Mouse (Mus musculus) liver, embryonic 11.5 days (tissue): ENCODE measurements around the gene Tex30. TPM values are rescaled to one million over a fixed set of nuclear protein-coding genes. Genes with fewer than 3 reads are reported as not detected.
A peak's percentile ranks its signal among the peaks of the same experiment; 100 is the strongest.

Experiments
- ATAC-seq: fragments of 200-750 bp; cut with Nextera tagmentation; replicated peaks from 2 replicates; pipeline ENCODE4 v1.8.0; 2017; ENCODE audit warnings: moderate number of reproducible peaks, mild to moderate bottlenecking, moderate TSS enrichment, moderate library complexity; ENCODE audit not compliant: low FRiP score
- DNase-seq: peaks from one replicate; pipeline ENCODE4 v3.0.0-alpha.2; 2017; ENCODE audit warnings: low spot score
- H3K27ac ChIP-seq: fragments of 300-500 bp; sonication (generic); 2 replicates; pipeline ENCODE4 v1.5.1; 2014; ENCODE audit warnings: mild to moderate bottlenecking, low read depth, low read length, control low read depth
- H3K27me3 ChIP-seq: fragments of 300-500 bp; sonication (generic); replicated peaks from 2 replicates; pipeline ENCODE4 v1.6.1; 2014; ENCODE audit warnings: low read length, mixed read lengths; ENCODE audit not compliant: control insufficient read depth, insufficient read depth
- H3K36me3 ChIP-seq: fragments of 300-500 bp; sonication (generic); 2 replicates; pipeline ENCODE4 v1.6.1; 2014; ENCODE audit warnings: mild to moderate bottlenecking, low read length, moderate library complexity, mixed read lengths; ENCODE audit not compliant: control insufficient read depth, insufficient read depth
- H3K4me1 ChIP-seq: fragments of 300-500 bp; sonication (generic); replicated peaks from 2 replicates; pipeline ENCODE4 v1.6.1; 2014; ENCODE audit warnings: low read length, mixed read lengths; ENCODE audit not compliant: control insufficient read depth, insufficient read depth
- H3K4me2 ChIP-seq: fragments of 300-500 bp; sonication (generic); 2 replicates; pipeline ENCODE4 v1.6.1; 2014; ENCODE audit warnings: mild to moderate bottlenecking, control low read depth, moderate library complexity
- H3K4me3 ChIP-seq: fragments of 300-500 bp; sonication (generic); 2 replicates; pipeline ENCODE4 v1.5.1; 2014; ENCODE audit warnings: low read depth, low read length, control low read depth
- H3K9ac ChIP-seq: fragments of 300-500 bp; sonication (generic); 2 replicates; pipeline ENCODE4 v1.6.1; 2014; ENCODE audit warnings: low read depth, low read length, control low read depth
- H3K9me3 ChIP-seq: fragments of 300-500 bp; sonication (generic); 2 replicates; pipeline ENCODE4 v1.6.1; 2016; ENCODE audit warnings: low read length, inconsistent platforms, mixed read lengths; ENCODE audit not compliant: control insufficient read depth
- WGBS: fragments of 180-500 bp; shearing (Covaris S2); extraction: QIAGEN DNeasy Blood & Tissue Kit; methylation state at CpG from one replicate; pipeline ENCODE4 v1.1.7; 2014; 5-methylcytosine and 5-hydroxymethylcytosine counted together
- polyA plus RNA-seq: library from polyadenylated mRNA; unstranded; fragments of >200 nt; fragmentation: Nextera tagmentation; extraction: Ambion mirVana; gene quantifications from 2 replicates; pipeline ENCODE4 v1.2.1, GENCODE M21; 2014

Tex30 gene
- polyA plus RNA-seq, 1 experiment from 2014 or later, result 123 TPM

- Histone ChIP-seq H3K4me1 (peaks cover 7% of the 10 kb centered on the region; the same call in 1 of the 2 replicates), H3K9me3 (no peaks in the 10 kb centered on the region), H3K4me3 (peak overlapping the region; percentile 72), H3K27ac (0 out of 2 replicates have a peak overlapping the region, but pooled peaks have one; percentile 92), H3K9ac (peak overlapping the region; percentile 77), H3K4me2 (peak overlapping the region; percentile 84), H3K36me3 (peaks cover 6% of the 10 kb centered on the region; the same call in 1 of the 2 replicates), H3K27me3 (no peaks in the 10 kb centered on the region)
- no peak for DNase-seq
- no peak for ATAC-seq
- 7% methylated on average over 6 of the region's 6 CpGs for WGBS
Observed at GRCm38 (mm10) chr1:44120074-44120406, 17.8 kb upstream of the Tex30 start.

DNA sequence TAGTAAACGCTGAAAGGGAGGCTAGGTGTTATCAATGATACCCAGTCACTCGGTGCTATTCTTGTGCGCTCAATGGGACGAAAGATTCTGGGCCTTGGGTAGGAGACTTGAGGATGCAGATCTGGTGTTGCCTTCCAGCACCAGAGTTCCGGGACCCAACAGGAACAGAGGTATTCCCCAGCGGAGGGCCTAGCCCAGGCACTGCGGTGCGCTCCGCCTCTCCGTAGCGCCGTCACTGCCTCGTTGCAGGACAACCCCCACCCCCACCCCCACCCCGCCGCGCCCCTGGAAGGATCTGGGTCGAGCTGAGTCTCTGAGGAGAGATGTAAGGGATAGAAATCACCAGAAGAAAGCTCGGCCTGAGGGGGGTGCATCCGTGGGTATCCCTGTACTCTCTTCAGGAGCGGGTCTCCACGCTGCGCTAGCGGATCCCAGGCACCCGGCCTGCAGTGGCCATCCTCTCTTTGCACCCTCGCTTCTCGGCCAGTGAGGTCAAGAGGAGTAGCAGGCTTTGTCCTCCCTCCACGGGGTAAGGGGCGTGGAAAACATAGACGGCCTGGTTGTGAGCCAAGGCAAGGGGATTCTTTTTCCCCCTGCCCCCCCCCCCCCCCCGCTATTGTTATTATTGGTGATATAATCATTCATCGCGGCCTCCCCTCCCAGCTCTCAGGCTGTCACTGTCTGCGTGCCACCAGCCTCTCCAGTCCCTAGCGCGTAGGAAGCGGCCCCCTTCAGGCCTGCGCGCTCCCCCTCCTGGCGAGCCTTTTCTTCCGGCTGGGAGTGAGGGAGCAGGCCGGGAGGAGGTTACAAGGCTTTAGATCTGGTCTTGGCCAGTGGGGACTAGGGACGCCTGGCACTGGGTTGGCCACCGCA is 17.2 kb upstream of the Tex30 start:
- Histone ChIP-seq H3K36me3 (peaks cover 11% of the 10 kb centered on the region; the same call in 1 of the 2 replicates), H3K27me3 (no peaks in the 10 kb centered on the region), H3K4me2 (peak overlapping the region; percentile 84), H3K4me1 (peaks cover 7% of the 10 kb centered on the region; the same call in 1 of the 2 replicates), H3K9me3 (no peaks in the 10 kb centered on the region), H3K27ac (peak overlapping the region; percentile 92), H3K4me3 (peak overlapping the region; percentile 72), H3K9ac (peak overlapping the region; percentile 77)
- ATAC-seq (peak; percentile 84), DNase-seq (peak; percentile 81)
- WGBS, result under 1% methylated on average over 39 of the region's 43 CpGs

- Histone ChIP-seq H3K4me3 (peak within 1 kb of the TSS; percentile 72), H3K27me3 (no peaks in the 10 kb centered on the region), H3K4me2 (peak within 1 kb of the TSS; percentile 84), H3K36me3 (peaks cover 11% of the 10 kb centered on the region; the same call in 1 of the 2 replicates), H3K4me1 (peaks cover 7% of the 10 kb centered on the region; the same call in 1 of the 2 replicates), H3K9me3 (no peaks in the 10 kb centered on the region), H3K9ac (peak within 1 kb of the TSS; percentile 77), H3K27ac (peak within 1 kb of the TSS; percentile 92)
- DNase-seq (peak; percentile 82), ATAC-seq (peak; percentile 92)
- WGBS, result under 1% methylated on average over 39 of the region's 39 CpGs
Observed at GRCm38 (mm10) chr1:44118239-44119054, 16.2 kb upstream of the Tex30 start, which contains the start of the genes Kdelc1 and Bivm. Kdelc1 (minus strand) TSS chr1:44118808. Bivm (plus strand) TSS chr1:44118957.

DNA sequence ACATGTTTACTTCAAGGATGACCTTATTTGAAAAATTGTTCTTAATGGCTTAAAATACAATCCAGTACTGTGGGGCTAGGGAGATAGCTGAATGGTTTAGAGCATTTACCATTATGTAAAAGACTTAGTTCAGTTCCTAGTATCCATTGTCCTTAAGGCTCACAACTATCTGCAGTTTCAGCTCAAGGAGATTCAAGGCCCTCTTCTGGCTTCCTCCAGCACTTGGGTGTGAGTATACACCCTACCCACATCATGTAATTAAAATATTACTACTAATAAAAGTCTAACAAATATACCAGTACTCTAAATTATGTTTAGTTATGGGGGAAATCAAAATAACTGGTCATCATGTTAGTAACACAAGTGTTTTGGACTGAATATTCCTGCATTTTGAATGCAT is 15.3 kb upstream of the Tex30 start:
- Histone ChIP-seq H3K4me3 (peak overlapping the region; percentile 72), H3K4me1 (peaks cover 7% of the 10 kb centered on the region; the same call in 1 of the 2 replicates), H3K4me2 (peak overlapping the region; percentile 84), H3K9me3 (no peaks in the 10 kb centered on the region), H3K9ac (no peak overlapping the region), H3K36me3 (peaks cover 11% of the 10 kb centered on the region; the same call in 1 of the 2 replicates), H3K27me3 (no peaks in the 10 kb centered on the region), H3K27ac (no peak overlapping the region)
- DNase-seq (no peak), ATAC-seq (no peak)

DNA sequence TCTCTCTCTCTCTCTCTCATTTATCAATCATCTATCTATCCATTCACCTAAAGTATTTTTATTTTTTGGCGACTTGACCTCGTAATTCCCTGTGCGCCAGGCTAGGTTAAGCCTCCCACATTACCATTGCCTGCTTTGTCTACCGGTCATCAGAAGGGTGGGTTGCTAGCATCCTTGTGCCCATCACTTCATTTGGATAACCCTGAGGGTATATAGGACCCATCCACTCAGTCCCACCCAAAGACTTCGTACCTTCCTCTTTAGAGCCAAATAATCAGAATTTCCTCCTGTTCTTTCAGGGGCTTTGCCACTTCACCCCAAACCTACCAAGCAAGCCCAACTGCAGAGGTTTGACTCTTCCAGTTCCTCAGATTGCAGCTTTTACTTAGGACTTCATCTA is 698 bp upstream of the Tex30 start:
- DNase-seq (peak; percentile 34), ATAC-seq (no peak)
- Histone ChIP-seq H3K4me1 (peaks cover 6% of the 10 kb centered on the region; the same call in 1 of the 2 replicates), H3K4me3 (peak overlapping the region; percentile 91), H3K9ac (peak overlapping the region; percentile 62), H3K4me2 (peak overlapping the region; percentile 75), H3K9me3 (no peaks in the 10 kb centered on the region), H3K27ac (0 out of 2 replicates have a peak overlapping the region, but pooled peaks have one; percentile 94), H3K27me3 (no peaks in the 10 kb centered on the region), H3K36me3 (peaks cover 9% of the 10 kb centered on the region; the same call in 1 of the 2 replicates)
- 26% methylated on average over 5 of the region's 5 CpGs for WGBS

GRCm38 (mm10) chr1:44101448-44102225 is 604 bp downstream of the Tex30 start:
- under 1% methylated on average over 55 of the region's 55 CpGs for WGBS

GRCm38 (mm10) chr1:44064625-44065024 is 37.6 kb downstream of the Tex30 start:
- WGBS, result 0% methylated on average over 1 of the region's 1 CpGs
- no peak for DNase-seq
- Histone ChIP-seq H3K9ac (no peak overlapping the region), H3K4me3 (no peak overlapping the region), H3K9me3 (no peaks in the 10 kb centered on the region), H3K27ac (no peak overlapping the region), H3K27me3 (no peaks in the 10 kb centered on the region), H3K4me1 (no peaks in the 10 kb centered on the region), H3K36me3 (no peaks in the 10 kb centered on the region), H3K4me2 (no peak overlapping the region)
- ATAC-seq, result no peak

More at GRCm38 (mm10) chr1:44101448-44102225, 604 bp downstream of the Tex30 start:
- DNase-seq (peak; percentile 65), ATAC-seq (peak; percentile 75)
- Histone ChIP-seq H3K4me1 (peaks cover 6% of the 10 kb centered on the region; the same call in 1 of the 2 replicates), H3K9ac (peak overlapping the region; percentile 95), H3K4me2 (peak overlapping the region; percentile 75), H3K36me3 (peaks cover 10% of the 10 kb centered on the region; the same call in 1 of the 2 replicates), H3K4me3 (peak overlapping the region; percentile 91), H3K27me3 (no peaks in the 10 kb centered on the region), H3K27ac (peak overlapping the region; percentile 94), H3K9me3 (no peaks in the 10 kb centered on the region)

- H3K27ac ChIP-seq, result no peak overlapping the region
- H3K4me2 ChIP-seq, result no peak overlapping the region
- no peak overlapping the region for H3K9ac ChIP-seq
- H3K9me3 ChIP-seq, result no peaks in the 10 kb centered on the region
- whole genome bisulfite sequencing, result 91% methylated on average over 6 of the region's 6 CpGs
- H3K27me3 ChIP-seq, result no peaks in the 10 kb centered on the region
- no peak overlapping the region for H3K4me3 ChIP-seq
- H3K4me1 ChIP-seq, result no peaks in the 10 kb centered on the region
- ATAC-seq, result no peak
- no peaks in the 10 kb centered on the region for H3K36me3 ChIP-seq
- DNase-seq, result no peak
Observed at GRCm38 (mm10) chr1:44063439-44063838, 38.8 kb downstream of the Tex30 start.
